Mouse (Mus musculus): Measurements from ENCODE around the gene Lrmda.
A peak's percentile ranks its signal among the peaks of the same experiment; 100 is the strongest.

- TF ChIP-seq CTCF (IDR thresholded peaks at IDR 0.05; ENCODE audit: extremely low read depth, insufficient read length, insufficient replicate concordance, low read depth, low read length) (peak; percentile 52), POLR2A (IDR thresholded peaks at IDR 0.05; ENCODE audit: low read depth, low read length) (no peak)
These were observed 33.4 kb upstream of the Lrmda start for GRCm38 (mm10) chr14:21985981-21986732.
